Mouse (Mus musculus): ENCODE data around the gene Olfr382. TPM values are rescaled to one million over a fixed set of nuclear protein-coding genes. Genes with fewer than 3 reads are reported as not detected.
"Not testable (repeated sequence)": the region's sequence is repeated elsewhere in the genome, so short reads cannot be mapped to it uniquely, and the experiment has no call there.

Gene Olfr382
- not detected in 2 replicates for polyA plus RNA-seq (2016; fragmentation: Nextera tagmentation; extraction: Ambion mirVana)

GRCm38 (mm10) chr11:73517097-73517496 lies at the start of gene Olfr382:
Gene Olfr382 (minus strand): TSS chr11:73517197.
- no peaks in the 10 kb centered on the region for H3K36me3 ChIP-seq
- H3K4me3 ChIP-seq = no peak within 1 kb of the TSS

GRCm38 (mm10) chr11:73528971-73529370 lies 12.0 kb upstream of the Olfr382 start:
- WGBS = 87% methylated on average over 1 of the region's 1 CpGs
- DNase-seq (ENCODE audit: low spot score); H3K4me3 ChIP-seq; H3K4me1 ChIP-seq; H3K36me3 ChIP-seq; H3K27me3 ChIP-seq (ENCODE audit: low read depth, poor library complexity, severe bottlenecking); H3K27ac ChIP-seq (replicated peaks): not testable (repeated sequence)
- peaks cover 35% of the 10 kb centered on the region for H3K9me3 ChIP-seq (replicated peaks)

More at GRCm38 (mm10) chr11:73517097-73517496, at the start of gene Olfr382:
- H3K4me1 ChIP-seq = no peaks in the 10 kb centered on the region
- no peak for DNase-seq (ENCODE audit: low spot score)
- no peak within 1 kb of the TSS for H3K27ac ChIP-seq (replicated peaks)
- H3K27me3 ChIP-seq (ENCODE audit: low read depth, poor library complexity, severe bottlenecking) = no peaks in the 10 kb centered on the region
- peaks cover 29% of the 10 kb centered on the region for H3K9me3 ChIP-seq (replicated peaks)

GRCm38 (mm10) chr11:73491503-73491902 lies 25.5 kb downstream of the Olfr382 start, which contains the start of gene Olfr381:
Gene Olfr381 (minus strand): TSS chr11:73491603.
- Histone ChIP-seq H3K36me3 (no peaks in the 10 kb centered on the region), H3K9me3 (replicated peaks) (peaks cover 14% of the 10 kb centered on the region; the same call in 1 of the 2 replicates), H3K27me3 (ENCODE audit: low read depth, poor library complexity, severe bottlenecking) (no peaks in the 10 kb centered on the region), H3K4me1 (no peaks in the 10 kb centered on the region), H3K4me3 (no peak within 1 kb of the TSS), H3K27ac (replicated peaks) (no peak within 1 kb of the TSS)
- no peak for DNase-seq (ENCODE audit: low spot score)

Other genes starting within 250 kb of the Olfr382 start
- not detected in 2 replicates for gene Trpv3, start 249.8 kb downstream of the Olfr382 start, polyA plus RNA-seq (2016; fragmentation: Nextera tagmentation; extraction: Ambion mirVana)
- gene Aspa, start 187.6 kb downstream of the Olfr382 start, polyA plus RNA-seq (2016; fragmentation: Nextera tagmentation; extraction: Ambion mirVana) = 0.17 TPM in 1 of 2 replicates, not detected in the other
- not detected in 2 replicates for gene Gm49340, start 187.5 kb downstream of the Olfr382 start, polyA plus RNA-seq (2016; fragmentation: Nextera tagmentation; extraction: Ambion mirVana)
- not detected in 2 replicates for gene Spata22, start 187.5 kb downstream of the Olfr382 start, polyA plus RNA-seq (2016; fragmentation: Nextera tagmentation; extraction: Ambion mirVana)
- gene Olfr20, start 166.4 kb downstream of the Olfr382 start, polyA plus RNA-seq (2016; fragmentation: Nextera tagmentation; extraction: Ambion mirVana) = not detected in 2 replicates
- not detected in 2 replicates for gene Olfr376, start 146.0 kb downstream of the Olfr382 start, polyA plus RNA-seq (2016; fragmentation: Nextera tagmentation; extraction: Ambion mirVana)
- not detected in 2 replicates for gene Olfr1, start 117.6 kb downstream of the Olfr382 start, polyA plus RNA-seq (2016; fragmentation: Nextera tagmentation; extraction: Ambion mirVana)
- not detected in 2 replicates for gene Olfr378, start 88.7 kb downstream of the Olfr382 start, polyA plus RNA-seq (2016; fragmentation: Nextera tagmentation; extraction: Ambion mirVana)
- not detected in 2 replicates for gene Olfr380, start 59.7 kb downstream of the Olfr382 start, polyA plus RNA-seq (2016; fragmentation: Nextera tagmentation; extraction: Ambion mirVana)
- not detected in 2 replicates for gene Olfr381, start 25.6 kb downstream of the Olfr382 start, polyA plus RNA-seq (2016; fragmentation: Nextera tagmentation; extraction: Ambion mirVana)
- gene Olfr385, start 75.8 kb upstream of the Olfr382 start, polyA plus RNA-seq (2016; fragmentation: Nextera tagmentation; extraction: Ambion mirVana) = not detected in 2 replicates
- not detected in 2 replicates for gene Olfr384, start 81.4 kb upstream of the Olfr382 start, polyA plus RNA-seq (2016; fragmentation: Nextera tagmentation; extraction: Ambion mirVana)
- not detected in 2 replicates for gene Zfp735, start 171.6 kb upstream of the Olfr382 start, polyA plus RNA-seq (2016; fragmentation: Nextera tagmentation; extraction: Ambion mirVana)